Mouse (Mus musculus) heart, embryonic 12.5 days (tissue): Measurements from ENCODE around the gene Polr3b. TPM values are rescaled to one million over a fixed set of nuclear protein-coding genes. Genes with fewer than 3 reads are reported as not detected.

Source experiments
- ATAC-seq: fragments of 200-750 bp; cut with Nextera tagmentation; 2 replicates; pipeline ENCODE4 v1.8.0; 2017; ENCODE audit warnings: moderate TSS enrichment, moderate library complexity; ENCODE audit not compliant: insufficient number of reproducible peaks, low FRiP score
- H3K27ac ChIP-seq: fragments of 300-500 bp; sonication (generic); 2 replicates; pipeline ENCODE4 v1.5.1; 2016; ENCODE audit warnings: mild to moderate bottlenecking, moderate library complexity; ENCODE audit not compliant: poor library complexity, severe bottlenecking
- H3K27me3 ChIP-seq: fragments of 300-500 bp; sonication (generic); replicated peaks from 2 replicates; pipeline ENCODE4 v1.6.1; 2016; ENCODE audit warnings: mild to moderate bottlenecking, moderate library complexity
- H3K36me3 ChIP-seq: fragments of 300-500 bp; sonication (generic); 2 replicates; pipeline ENCODE4 v1.6.1; 2016; ENCODE audit warnings: mild to moderate bottlenecking, moderate library complexity
- H3K4me1 ChIP-seq: fragments of 300-500 bp; sonication (generic); replicated peaks from 2 replicates; pipeline ENCODE4 v1.6.1; 2016; ENCODE audit warnings: mild to moderate bottlenecking
- H3K4me2 ChIP-seq: fragments of 300-500 bp; sonication (generic); 2 replicates; pipeline ENCODE4 v1.6.1; 2016; ENCODE audit warnings: mild to moderate bottlenecking, moderate library complexity
- H3K4me3 ChIP-seq: fragments of 300-500 bp; sonication (generic); 2 replicates; pipeline ENCODE4 v1.5.1; 2016; ENCODE audit warnings: mild to moderate bottlenecking
- H3K9ac ChIP-seq: fragments of 300-500 bp; sonication (generic); 2 replicates; pipeline ENCODE4 v1.6.1; 2016; ENCODE audit warnings: mild to moderate bottlenecking, moderate library complexity
- H3K9me3 ChIP-seq: fragments of 300-500 bp; sonication (generic); replicated peaks from 2 replicates; pipeline ENCODE4 v1.6.1; 2016; ENCODE audit warnings: mild to moderate bottlenecking, moderate library complexity
- WGBS: fragments of 180-500 bp; shearing (Covaris S2); methylation state at CpG from one replicate; pipeline ENCODE4 v1.1.7; 2016; 5-methylcytosine and 5-hydroxymethylcytosine counted together
- polyA plus RNA-seq: library from polyadenylated mRNA; unstranded; fragments of >200 nt; fragmentation: Nextera tagmentation; extraction: Ambion mirVana; gene quantifications from 2 replicates; pipeline ENCODE4 v1.2.1, GENCODE M21; 2016

The Polr3b gene
- polyA plus RNA-seq, 1 experiment from 2014 or later: 13.4 TPM

DNA sequence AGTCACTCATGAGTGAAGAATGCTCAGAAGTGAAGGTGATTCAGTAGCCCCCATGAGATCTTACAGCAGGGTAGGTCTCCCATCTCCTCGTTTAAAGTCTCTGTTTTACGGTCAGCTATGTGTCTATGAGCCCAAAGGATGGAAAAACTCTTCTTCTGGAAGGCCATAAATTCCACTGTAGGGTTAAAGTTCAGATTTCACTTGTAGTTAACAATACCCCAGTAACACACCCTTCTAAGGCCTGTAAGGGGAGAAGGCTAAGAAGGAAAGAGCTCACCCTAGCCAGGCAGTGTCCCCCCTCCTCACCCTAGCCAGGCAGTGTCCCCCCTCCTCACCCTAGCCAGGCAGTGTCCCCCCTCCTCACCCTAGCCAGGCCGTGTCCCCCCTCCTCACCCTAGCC is 69.6 kb downstream of the Polr3b start:
- no peaks in the 10 kb centered on the region for H3K27me3 ChIP-seq
- ATAC-seq: no peak
- WGBS: 75% methylated on average over 3 of the region's 3 CpGs
- no peaks in the 10 kb centered on the region for H3K9me3 ChIP-seq
- H3K4me3 ChIP-seq: no peak overlapping the region
- no peak overlapping the region for H3K27ac ChIP-seq
- H3K4me1 ChIP-seq: peaks cover 16% of the 10 kb centered on the region
- H3K9ac ChIP-seq: no peak overlapping the region
- peaks cover 6% of the 10 kb centered on the region for H3K36me3 ChIP-seq
- H3K4me2 ChIP-seq: no peak overlapping the region

DNA sequence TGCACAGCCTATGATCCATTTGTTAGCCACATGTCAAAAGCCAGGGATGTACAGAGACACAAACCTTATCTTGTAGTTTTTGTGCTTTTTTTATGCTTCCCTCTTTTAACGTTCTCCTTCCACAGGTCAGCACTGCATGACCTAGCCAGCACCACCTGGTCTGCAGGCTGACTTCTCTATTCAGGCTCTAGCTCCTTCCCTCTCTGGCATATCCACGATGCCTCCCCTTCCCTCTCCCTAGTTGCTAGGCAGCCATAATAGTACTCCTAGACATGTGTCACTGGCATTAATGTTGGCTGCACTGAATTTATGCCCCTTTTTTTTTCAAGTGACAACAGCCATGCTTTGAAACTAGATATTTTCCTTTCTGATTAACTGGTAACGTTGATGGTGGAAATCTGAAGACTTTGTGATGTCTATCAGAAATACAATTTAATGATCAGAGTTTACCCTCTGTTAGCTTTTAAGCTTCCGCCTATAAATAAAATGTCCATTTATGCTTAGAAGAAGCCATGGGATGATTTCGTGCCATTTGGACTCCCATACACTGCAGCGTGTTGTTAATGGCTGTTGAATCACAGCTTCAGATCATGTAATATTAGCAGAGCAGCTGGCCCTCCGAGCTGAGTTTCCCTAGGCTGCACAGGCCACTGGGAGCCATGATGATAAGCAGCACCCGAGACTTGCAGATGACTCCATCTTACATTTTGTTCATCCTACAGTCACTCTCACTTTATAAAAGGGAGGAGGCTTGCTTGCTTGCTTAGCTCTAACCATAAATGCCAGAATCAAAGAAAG is 71.9 kb downstream of the Polr3b start:
- H3K27ac ChIP-seq: no peak overlapping the region
- no peaks in the 10 kb centered on the region for H3K27me3 ChIP-seq
- no peak overlapping the region for H3K4me3 ChIP-seq
- no peaks in the 10 kb centered on the region for H3K9me3 ChIP-seq
- 83% methylated on average over 8 of the region's 8 CpGs for WGBS
- peaks cover 27% of the 10 kb centered on the region for H3K36me3 ChIP-seq
- no peak for ATAC-seq
- no peak overlapping the region for H3K4me2 ChIP-seq
- no peak overlapping the region for H3K9ac ChIP-seq
- 0 out of 2 replicates have a peak, but pooled peaks cover 6% of the 10 kb centered on the region for H3K4me1 ChIP-seq

DNA sequence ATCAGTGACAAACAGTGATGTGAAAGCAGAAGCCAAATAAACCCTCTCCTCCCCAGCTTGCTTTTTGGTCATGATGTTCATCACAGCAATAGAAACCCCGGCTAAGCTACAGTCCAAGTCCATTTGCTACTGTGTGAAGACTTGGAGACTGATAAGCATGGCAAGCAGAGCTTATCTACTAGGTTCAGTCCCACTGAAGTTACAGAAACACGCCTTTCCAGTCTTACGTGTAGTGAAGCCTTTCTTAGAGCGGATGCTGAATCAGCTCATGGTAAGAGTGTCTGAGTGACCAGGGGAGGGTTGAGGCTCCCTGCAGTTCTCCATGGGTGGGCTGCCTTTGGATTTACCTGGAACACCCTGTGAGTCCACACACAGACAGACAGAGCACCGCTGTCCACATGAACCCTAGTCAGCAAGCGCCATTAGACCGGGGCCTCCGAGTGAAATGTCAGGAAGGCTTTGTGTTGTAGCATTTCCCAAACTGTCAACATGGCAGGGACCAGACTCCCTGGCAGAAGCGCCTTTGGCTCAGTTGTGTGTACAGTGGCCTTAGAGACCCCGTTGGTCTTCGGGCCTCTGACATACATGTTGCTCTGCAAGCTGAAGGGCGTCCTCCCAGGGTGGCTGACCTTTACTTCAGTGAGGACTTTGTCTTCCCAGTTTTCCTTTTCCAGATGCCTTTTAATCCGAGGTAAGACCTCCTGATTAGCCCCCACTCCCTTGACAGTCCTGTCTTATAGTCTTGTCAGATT is 78.3 kb downstream of the Polr3b start:
- Histone ChIP-seq H3K4me1 (peaks cover 19% of the 10 kb centered on the region), H3K27me3 (no peaks in the 10 kb centered on the region), H3K36me3 (peaks cover 52% of the 10 kb centered on the region), H3K9ac (no peak overlapping the region), H3K9me3 (no peaks in the 10 kb centered on the region), H3K4me3 (no peak overlapping the region), H3K4me2 (no peak overlapping the region), H3K27ac (peak overlapping the region; percentile 82)
- WGBS: 74% methylated on average over 13 of the region's 13 CpGs
- peak; percentile 81 for ATAC-seq

DNA sequence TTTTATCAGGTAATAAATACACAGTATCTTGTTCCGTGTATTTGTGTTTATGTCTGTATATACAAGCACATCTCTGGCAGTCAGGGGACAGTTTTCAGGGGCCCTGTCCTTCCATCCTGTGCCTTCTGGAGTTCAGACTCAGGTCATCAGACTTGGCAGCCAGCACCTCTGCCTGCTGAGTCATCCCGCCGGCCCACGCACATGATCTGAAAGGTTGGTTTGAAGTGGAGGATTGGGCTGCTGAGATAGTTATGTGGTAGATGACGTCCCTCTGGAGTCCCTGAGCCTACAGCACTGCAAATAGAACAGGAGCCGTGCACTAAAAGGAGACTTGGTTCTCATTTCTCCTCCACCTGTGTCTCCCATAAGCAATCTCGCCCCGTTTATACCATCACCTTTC is 79.0 kb downstream of the Polr3b start:
- H3K4me2 ChIP-seq: no peak overlapping the region
- peak overlapping the region; percentile 82 for H3K27ac ChIP-seq
- peak; percentile 88 for ATAC-seq
- H3K9ac ChIP-seq: no peak overlapping the region
- H3K4me3 ChIP-seq: no peak overlapping the region
- no peaks in the 10 kb centered on the region for H3K27me3 ChIP-seq
- H3K4me1 ChIP-seq: peaks cover 24% of the 10 kb centered on the region
- peaks cover 52% of the 10 kb centered on the region for H3K36me3 ChIP-seq
- no peaks in the 10 kb centered on the region for H3K9me3 ChIP-seq
- WGBS: 51% methylated on average over 8 of the region's 8 CpGs

DNA sequence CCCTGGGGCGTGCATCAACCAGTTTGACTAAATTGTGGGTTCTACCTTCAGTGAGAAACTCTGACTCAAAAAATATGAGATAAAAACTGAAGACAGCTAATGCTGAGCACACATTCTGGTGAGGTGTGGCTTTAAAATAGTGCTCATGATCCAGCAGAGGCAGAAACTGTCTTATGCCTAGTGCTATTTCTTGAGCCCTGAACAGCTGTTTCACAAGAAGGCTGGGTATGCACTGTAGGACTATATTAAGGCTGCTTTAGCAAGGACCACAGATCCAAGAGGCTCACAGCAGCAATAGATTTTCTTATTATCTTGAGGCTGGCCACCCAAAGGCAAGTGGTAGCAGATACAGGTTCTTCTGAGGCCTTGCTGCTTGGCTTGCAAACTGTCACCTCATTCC is 80.0 kb downstream of the Polr3b start:
- peaks cover 30% of the 10 kb centered on the region for H3K4me1 ChIP-seq

DNA sequence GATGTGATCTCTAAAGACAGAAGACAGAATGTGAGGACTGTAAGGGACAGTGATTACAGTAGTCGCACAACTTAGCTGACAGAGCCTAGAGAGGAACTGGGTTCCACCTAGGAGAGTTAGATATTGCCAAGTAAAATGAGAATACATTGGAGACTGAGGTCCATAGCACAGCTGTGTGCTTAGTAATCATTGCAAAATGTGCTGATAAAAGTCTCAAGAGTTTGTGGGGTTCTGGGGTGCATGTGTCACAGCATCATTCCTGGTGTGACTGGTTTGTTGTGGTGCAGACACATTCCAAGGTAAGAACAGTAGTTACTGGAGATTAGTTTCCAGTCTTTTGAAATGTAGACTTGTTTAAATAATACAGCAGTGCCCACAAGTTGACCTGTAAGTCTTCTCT is 82.5 kb downstream of the Polr3b start:
- no peak overlapping the region for H3K4me2 ChIP-seq
- H3K27me3 ChIP-seq: no peaks in the 10 kb centered on the region
- no peaks in the 10 kb centered on the region for H3K9me3 ChIP-seq
- peaks cover 25% of the 10 kb centered on the region for H3K36me3 ChIP-seq
- WGBS: 85% methylated on average over 1 of the region's 1 CpGs
- ATAC-seq: no peak
- no peak overlapping the region for H3K4me3 ChIP-seq
- no peak overlapping the region for H3K9ac ChIP-seq
- H3K27ac ChIP-seq: no peak overlapping the region
- H3K4me1 ChIP-seq: peaks cover 43% of the 10 kb centered on the region

More for the DNA sequence above, 80.0 kb downstream of the Polr3b start:
- no peaks in the 10 kb centered on the region for H3K9me3 ChIP-seq
- H3K4me3 ChIP-seq: no peak overlapping the region
- ATAC-seq: no peak
- WGBS: 95% methylated on average over 1 of the region's 1 CpGs
- peaks cover 48% of the 10 kb centered on the region for H3K36me3 ChIP-seq
- H3K27ac ChIP-seq: no peak overlapping the region
- H3K27me3 ChIP-seq: no peaks in the 10 kb centered on the region
- no peak overlapping the region for H3K4me2 ChIP-seq
- no peak overlapping the region for H3K9ac ChIP-seq

DNA sequence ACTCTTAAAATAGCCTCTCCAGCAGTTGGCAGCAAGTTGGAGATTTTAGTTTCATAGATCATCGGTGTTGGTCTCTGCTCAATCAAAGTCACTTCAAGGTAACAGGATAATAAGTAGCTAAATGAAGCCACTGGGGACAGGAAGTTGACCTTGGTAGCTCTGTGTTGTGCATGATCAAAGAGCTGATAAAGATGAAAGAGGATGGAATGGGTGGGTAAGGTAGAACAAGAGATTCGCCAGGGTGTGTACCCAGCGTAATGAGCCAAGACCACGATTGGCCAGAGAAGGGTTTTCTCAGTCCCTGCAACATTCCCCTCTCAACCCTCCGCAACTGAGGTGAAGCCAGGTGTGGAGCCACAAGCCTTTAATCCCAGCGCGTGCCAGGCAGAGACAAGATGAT is 83.1 kb downstream of the Polr3b start:
- no peak overlapping the region for H3K4me2 ChIP-seq
- H3K36me3 ChIP-seq: peaks cover 19% of the 10 kb centered on the region
- no peak for ATAC-seq
- no peaks in the 10 kb centered on the region for H3K9me3 ChIP-seq
- no peak overlapping the region for H3K27ac ChIP-seq
- H3K9ac ChIP-seq: no peak overlapping the region
- peaks cover 42% of the 10 kb centered on the region for H3K4me1 ChIP-seq
- 87% methylated on average over 7 of the region's 7 CpGs for WGBS
- H3K4me3 ChIP-seq: no peak overlapping the region
- no peaks in the 10 kb centered on the region for H3K27me3 ChIP-seq

DNA sequence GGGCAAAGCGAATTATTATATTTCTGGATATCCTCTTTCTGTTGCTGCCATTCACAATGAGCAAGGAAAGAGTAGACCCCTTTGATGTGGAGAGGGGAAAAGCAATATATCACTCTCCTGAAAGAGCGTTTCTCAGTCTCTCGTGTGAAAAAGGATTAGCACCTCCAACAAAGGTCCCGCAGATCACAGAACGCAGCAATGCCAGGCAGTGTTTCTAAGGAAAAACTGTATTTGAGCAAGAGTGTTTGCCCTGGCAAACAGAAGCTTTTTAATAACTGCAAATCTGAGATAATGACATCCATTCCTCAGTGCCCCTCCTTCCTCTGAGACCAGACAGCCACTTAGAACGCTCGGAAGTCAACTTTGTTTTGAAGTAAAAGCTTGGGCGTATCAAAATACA is 84.5 kb downstream of the Polr3b start:
- peaks cover 10% of the 10 kb centered on the region for H3K36me3 ChIP-seq
- 61% methylated on average over 8 of the region's 8 CpGs for WGBS
- peaks cover 32% of the 10 kb centered on the region for H3K4me1 ChIP-seq
- H3K9ac ChIP-seq: no peak overlapping the region
- H3K27me3 ChIP-seq: no peaks in the 10 kb centered on the region
- H3K4me2 ChIP-seq: no peak overlapping the region
- no peak overlapping the region for H3K4me3 ChIP-seq
- H3K27ac ChIP-seq: 0 out of 2 replicates have a peak overlapping the region, but pooled peaks have one; percentile 30
- ATAC-seq: no peak
- no peaks in the 10 kb centered on the region for H3K9me3 ChIP-seq

DNA sequence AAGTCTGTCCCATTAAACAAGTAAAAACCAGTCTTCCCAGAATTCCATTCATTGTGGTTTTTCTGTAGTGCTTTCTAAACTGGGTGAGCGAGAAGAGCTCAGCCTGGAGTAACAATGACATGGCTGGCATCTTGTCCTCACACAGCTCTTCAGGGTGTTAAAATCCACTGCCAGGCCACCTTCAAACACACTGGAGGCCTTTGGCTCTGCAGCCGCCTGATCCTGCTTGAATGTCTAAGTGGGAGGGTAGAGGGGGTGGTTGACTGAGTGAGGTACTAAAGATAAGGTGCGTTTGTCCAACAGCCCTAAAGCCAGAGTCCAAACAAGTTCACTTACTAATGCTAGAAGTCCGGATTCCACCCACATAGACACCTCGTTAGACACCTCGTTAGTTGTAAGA is 85.1 kb downstream of the Polr3b start:
- H3K4me3 ChIP-seq: no peak overlapping the region
- ATAC-seq: peak; percentile 63
- peaks cover 30% of the 10 kb centered on the region for H3K4me1 ChIP-seq
- no peak overlapping the region for H3K4me2 ChIP-seq
- H3K27me3 ChIP-seq: no peaks in the 10 kb centered on the region
- no peaks in the 10 kb centered on the region for H3K9me3 ChIP-seq
- no peak overlapping the region for H3K9ac ChIP-seq
- WGBS: 29% methylated on average over 6 of the region's 6 CpGs
- peak overlapping the region; percentile 61; the same call in 1 of the 2 replicates for H3K27ac ChIP-seq
- peaks cover 4% of the 10 kb centered on the region for H3K36me3 ChIP-seq

DNA sequence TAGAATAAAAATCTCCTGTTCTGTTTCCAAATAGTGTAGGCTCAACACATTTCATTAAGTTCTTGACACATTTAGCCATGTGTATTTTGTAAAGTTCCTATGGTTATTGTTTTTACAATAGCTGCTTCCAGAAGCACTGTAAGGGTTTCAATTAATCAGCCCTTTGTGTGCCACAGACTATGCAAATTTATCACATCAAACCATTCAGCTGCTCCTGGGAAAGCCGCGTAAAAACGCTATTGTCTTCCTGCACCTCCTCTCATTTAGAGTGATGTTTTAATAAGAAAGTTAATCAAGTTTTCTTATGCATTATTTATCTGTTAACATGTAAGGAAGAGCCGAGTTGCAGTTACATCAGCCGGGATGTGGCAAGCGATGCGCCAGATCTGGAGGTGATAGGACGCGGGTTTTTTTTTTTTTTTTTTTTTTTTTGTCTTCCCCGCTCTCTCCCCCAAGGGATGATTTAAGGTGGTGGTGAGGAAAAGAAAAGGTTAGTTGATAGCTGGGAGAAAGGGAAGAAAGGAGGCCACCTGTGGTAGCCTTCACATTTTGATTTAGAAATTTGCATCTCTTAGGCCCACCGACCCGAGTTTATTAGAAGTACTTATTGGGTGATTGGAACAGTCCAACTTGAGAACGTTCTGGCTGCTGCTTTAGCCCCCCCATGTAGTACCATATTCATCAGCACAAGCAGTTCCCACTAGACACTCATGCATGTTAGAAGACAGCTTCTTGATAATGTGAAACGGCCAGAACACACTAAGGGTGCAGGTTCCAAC is 85.8 kb downstream of the Polr3b start:
- Histone ChIP-seq H3K27ac (no peak overlapping the region), H3K27me3 (no peaks in the 10 kb centered on the region)
- WGBS: 58% methylated on average over 14 of the region's 14 CpGs

DNA sequence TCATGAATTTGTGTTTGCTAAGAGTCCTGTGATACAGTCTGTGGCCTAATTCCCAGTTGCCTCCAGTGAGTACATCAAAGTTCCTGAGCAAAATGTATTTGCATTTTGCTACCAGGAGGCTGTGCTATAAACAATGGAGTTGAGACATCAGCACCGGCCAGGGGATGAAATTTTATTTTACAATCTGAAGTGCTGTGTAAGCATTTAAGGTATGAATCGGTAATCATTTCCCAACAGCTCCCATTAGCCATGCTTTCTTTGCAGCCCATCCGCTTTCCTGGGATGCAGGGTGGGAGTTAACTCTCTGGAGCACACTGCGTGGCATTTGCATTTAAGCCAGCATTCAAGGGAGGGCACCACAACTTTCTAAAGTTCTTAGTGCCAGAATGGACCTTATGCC is 88.1 kb downstream of the Polr3b start:
- Histone ChIP-seq H3K27me3 (no peaks in the 10 kb centered on the region), H3K4me3 (no peak overlapping the region), H3K4me2 (no peak overlapping the region), H3K27ac (no peak overlapping the region), H3K4me1 (peaks cover 47% of the 10 kb centered on the region), H3K9ac (no peak overlapping the region), H3K9me3 (no peaks in the 10 kb centered on the region), H3K36me3 (peaks cover 11% of the 10 kb centered on the region)
- no peak for ATAC-seq
- WGBS: 78% methylated on average over 4 of the region's 4 CpGs

More for the DNA sequence above, 85.8 kb downstream of the Polr3b start:
- no peak overlapping the region for H3K4me2 ChIP-seq
- H3K9ac ChIP-seq: no peak overlapping the region
- no peak for ATAC-seq
- H3K9me3 ChIP-seq: no peaks in the 10 kb centered on the region
- H3K4me3 ChIP-seq: no peak overlapping the region
- H3K4me1 ChIP-seq: peaks cover 36% of the 10 kb centered on the region
- H3K36me3 ChIP-seq: no peaks in the 10 kb centered on the region; the same call in none of the 2 replicates
